Mouse (Mus musculus) kidney, embryonic 16.5 days (tissue): ENCODE results near the gene Itpka. TPM values are rescaled to one million over a fixed set of nuclear protein-coding genes. Genes with fewer than 3 reads are reported as not detected.
"Not testable (repeated sequence)": the region's sequence is repeated elsewhere in the genome, so short reads cannot be mapped to it uniquely, and the experiment has no call there.

ENCODE experiments used
- ATAC-seq: fragments of 200-750 bp; cut with Nextera tagmentation; 2 replicates; pipeline ENCODE4 v1.8.0; 2017; ENCODE audit warnings: moderate TSS enrichment; ENCODE audit not compliant: low FRiP score, low TSS enrichment
- H3K27ac ChIP-seq: fragments of 300-500 bp; sonication (generic); 2 replicates; pipeline ENCODE4 v1.5.1; 2014; ENCODE audit warnings: low read length
- H3K27me3 ChIP-seq: fragments of 300-500 bp; sonication (generic); 2 replicates; pipeline ENCODE4 v1.6.1; 2014; ENCODE audit warnings: low read length, control low read depth, mixed read lengths; ENCODE audit not compliant: insufficient read depth
- H3K36me3 ChIP-seq: fragments of 300-500 bp; sonication (generic); 2 replicates; pipeline ENCODE4 v1.6.1; 2014; ENCODE audit warnings: low read length, control low read depth, mixed read lengths; ENCODE audit not compliant: insufficient read depth
- H3K4me1 ChIP-seq: fragments of 300-500 bp; sonication (generic); 2 replicates; pipeline ENCODE4 v1.6.1; 2014; ENCODE audit warnings: low read length, control low read depth, mixed read lengths; ENCODE audit not compliant: insufficient read depth
- H3K4me2 ChIP-seq: fragments of 300-500 bp; sonication (generic); replicated peaks from 2 replicates; pipeline ENCODE4 v1.6.1; 2014; ENCODE audit warnings: low read depth, low read length
- H3K4me3 ChIP-seq: fragments of 300-500 bp; sonication (generic); 2 replicates; pipeline ENCODE4 v1.5.1; 2014; ENCODE audit warnings: mild to moderate bottlenecking, low read length
- H3K9ac ChIP-seq: fragments of 300-500 bp; sonication (generic); replicated peaks from 2 replicates; pipeline ENCODE4 v1.6.1; 2014; ENCODE audit warnings: low read length
- H3K9me3 ChIP-seq: fragments of 300-500 bp; sonication (generic); 2 replicates; pipeline ENCODE4 v1.6.1; 2016; ENCODE audit warnings: low read length, control low read depth
- WGBS: fragments of 180-500 bp; shearing (Covaris S2); extraction: QIAGEN DNeasy Blood & Tissue Kit; methylation state at CpG from one replicate; pipeline ENCODE4 v1.1.7; 2014; 5-methylcytosine and 5-hydroxymethylcytosine counted together
- polyA plus RNA-seq: library from polyadenylated mRNA; unstranded; fragments of >200 nt; fragmentation: Nextera tagmentation; extraction: Ambion mirVana; gene quantifications from 2 replicates; pipeline ENCODE4 v1.2.1, GENCODE M21; 2015

Gene Itpka
- polyA plus RNA-seq: 0.81 and 1.2 TPM in 2 replicates

DNA sequence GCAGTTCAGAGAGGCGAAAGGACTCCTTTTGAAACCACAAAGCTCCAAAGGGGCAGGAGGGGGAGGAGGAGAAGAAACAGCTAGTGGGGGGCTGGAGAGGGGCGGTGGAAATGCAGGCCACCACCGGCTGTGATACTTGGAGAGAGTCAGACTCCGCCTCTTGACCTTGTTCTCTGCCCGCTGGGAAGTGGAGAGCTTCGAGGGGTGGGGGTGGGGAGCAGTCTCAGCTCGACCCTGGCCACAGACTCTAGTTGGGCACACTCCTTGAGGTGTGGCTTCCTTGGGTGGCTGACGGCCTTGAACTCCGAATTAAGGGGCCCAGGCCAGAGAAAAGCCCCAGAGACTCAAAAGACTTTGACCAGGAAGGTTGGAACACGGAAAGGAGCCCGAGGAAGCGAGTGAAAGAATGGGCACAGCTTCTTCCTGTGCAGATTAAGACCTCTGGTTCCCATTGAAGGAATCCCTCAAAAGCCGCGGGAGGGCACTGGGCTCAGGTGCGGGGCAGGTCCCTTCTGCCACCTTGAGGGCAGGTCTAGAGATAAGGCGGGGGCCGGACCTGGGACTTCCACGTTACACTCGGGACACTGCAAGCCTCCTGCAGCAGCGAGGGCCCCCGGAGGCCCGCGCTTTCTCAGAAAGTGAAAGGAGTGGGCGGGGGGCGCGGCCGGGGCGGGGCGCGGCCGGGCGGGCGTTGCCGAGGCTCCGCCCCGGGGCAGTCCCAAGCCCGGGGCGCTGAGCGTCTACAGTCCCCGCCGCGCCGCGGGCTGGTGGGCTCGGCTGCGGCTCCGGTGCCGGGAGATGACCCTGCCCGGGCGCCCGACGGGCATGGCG is at the start of gene Itpka:
Itpka (plus strand) TSS at position 757 of the 831 bp plus-strand sequence.
- Histone ChIP-seq H3K9ac (peak within 1 kb of the TSS; percentile 78), H3K27me3 (peaks cover 27% of the 10 kb centered on the region), H3K4me3 (peak within 1 kb of the TSS; percentile 67), H3K27ac (peak within 1 kb of the TSS; percentile 89), H3K9me3 (no peaks in the 10 kb centered on the region), H3K4me1 (peaks cover 26% of the 10 kb centered on the region), H3K36me3 (no peaks in the 10 kb centered on the region), H3K4me2 (peak within 1 kb of the TSS; percentile 99)
- ATAC-seq: peak; percentile 83
- WGBS: under 1% methylated on average over 43 of the region's 53 CpGs

DNA sequence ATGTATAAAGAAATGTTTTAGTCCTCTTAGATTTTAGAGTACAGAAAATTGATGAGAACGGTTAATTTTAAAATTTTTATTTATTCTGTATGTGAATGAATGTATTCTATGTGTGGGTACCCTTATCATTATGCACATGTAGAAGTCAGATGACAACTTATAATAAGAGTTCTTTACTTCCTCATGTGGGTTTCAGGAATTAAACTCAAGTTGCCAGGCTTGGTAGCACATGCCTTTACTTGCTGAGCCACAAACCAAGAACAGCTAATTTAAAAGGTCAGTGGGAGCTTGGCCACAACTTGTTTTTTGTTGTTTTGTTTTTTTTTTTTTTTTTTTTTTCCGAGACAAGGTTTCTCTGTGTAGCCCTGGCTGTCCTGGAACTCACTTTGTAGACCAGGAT is 47.3 kb upstream of the Itpka start:
- 98% methylated on average over 1 of the region's 2 CpGs for WGBS

DNA sequence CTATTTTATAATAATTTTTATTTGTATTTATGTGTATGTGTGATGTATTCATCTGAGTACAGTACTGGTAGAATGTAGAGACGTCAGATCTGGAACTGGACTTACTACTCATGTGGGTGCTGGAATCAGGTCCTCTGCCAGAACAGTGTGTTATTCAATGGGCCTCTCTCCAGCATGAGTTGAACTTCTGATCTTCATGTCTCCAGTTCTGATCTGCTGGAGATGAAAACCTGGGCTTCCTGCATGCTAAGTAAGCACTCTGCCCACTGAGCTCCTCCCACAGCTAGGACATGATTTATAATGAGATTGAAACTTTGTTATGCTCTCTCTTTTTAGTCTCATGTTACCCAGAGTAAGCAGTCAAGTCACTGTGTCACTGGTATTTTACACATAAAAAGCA is 46.0 kb upstream of the Itpka start:
- H3K27me3 ChIP-seq: no peaks in the 10 kb centered on the region
- ATAC-seq: no peak
- peaks cover 11% of the 10 kb centered on the region; the same call in 1 of the 2 replicates for H3K36me3 ChIP-seq
- WGBS: 61% methylated on average over 1 of the region's 1 CpGs
- H3K27ac ChIP-seq: no peak overlapping the region
- H3K4me1 ChIP-seq: no peaks in the 10 kb centered on the region
- no peak overlapping the region for H3K9ac ChIP-seq
- H3K4me2 ChIP-seq: no peak overlapping the region
- no peak overlapping the region for H3K4me3 ChIP-seq
- no peaks in the 10 kb centered on the region for H3K9me3 ChIP-seq

More for the DNA sequence above, 47.3 kb upstream of the Itpka start:
- H3K9me3 ChIP-seq: no peaks in the 10 kb centered on the region
- H3K4me1 ChIP-seq: no peaks in the 10 kb centered on the region
- H3K9ac ChIP-seq: no peak overlapping the region
- no peaks in the 10 kb centered on the region for H3K27me3 ChIP-seq
- no peak for ATAC-seq
- no peak overlapping the region for H3K27ac ChIP-seq
- H3K4me2 ChIP-seq: no peak overlapping the region
- H3K4me3 ChIP-seq: no peak overlapping the region
- peaks cover 11% of the 10 kb centered on the region; the same call in 1 of the 2 replicates for H3K36me3 ChIP-seq

DNA sequence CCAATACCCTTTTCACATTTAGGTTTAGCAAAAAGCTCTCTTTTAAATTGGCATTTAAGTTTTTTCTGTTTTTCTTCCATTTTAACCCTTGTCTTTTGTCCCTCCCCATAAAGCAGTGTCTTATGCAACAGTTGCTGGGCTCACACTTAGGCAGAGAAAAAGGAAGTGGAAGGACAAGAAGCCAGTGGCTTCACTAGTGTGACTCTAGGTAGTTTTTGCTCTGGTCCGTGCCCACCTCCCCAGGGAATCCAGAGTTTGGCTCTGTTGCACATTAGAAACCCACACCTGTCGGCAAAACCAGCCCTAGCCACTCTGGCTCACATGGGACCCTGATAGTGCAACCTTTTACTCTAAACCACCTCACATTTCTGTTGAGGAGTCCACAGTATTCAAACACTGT is 43.7 kb upstream of the Itpka start:
- Histone ChIP-seq H3K36me3 (peaks cover 12% of the 10 kb centered on the region; the same call in 1 of the 2 replicates), H3K27ac (no peak overlapping the region), H3K4me2 (no peak overlapping the region), H3K4me1 (no peaks in the 10 kb centered on the region), H3K9me3 (no peaks in the 10 kb centered on the region), H3K27me3 (no peaks in the 10 kb centered on the region), H3K4me3 (no peak overlapping the region), H3K9ac (no peak overlapping the region)
- 90% methylated on average over 2 of the region's 2 CpGs for WGBS
- no peak for ATAC-seq

DNA sequence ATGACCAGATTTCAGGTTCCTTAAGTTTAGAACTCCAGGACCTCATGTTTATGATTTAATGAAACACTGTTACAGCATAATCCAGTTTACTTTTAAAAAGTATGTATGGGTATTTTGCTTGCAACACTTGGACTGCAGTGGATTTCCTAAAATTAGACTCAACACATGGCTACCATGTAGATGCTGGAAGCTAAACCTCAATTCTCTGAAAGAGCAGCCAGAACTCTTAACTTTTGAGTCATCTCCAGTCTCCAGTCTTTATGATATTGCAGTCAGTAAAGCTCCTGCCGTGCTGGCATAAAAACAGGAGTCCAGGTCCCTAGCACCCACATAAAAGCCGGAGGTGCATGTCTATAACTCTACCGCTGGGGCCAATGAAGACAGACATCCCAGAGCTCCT is 42.2 kb upstream of the Itpka start:
- H3K4me2 ChIP-seq: no peak overlapping the region
- no peaks in the 10 kb centered on the region for H3K4me1 ChIP-seq
- 0 out of 2 replicates have a peak, but pooled peaks cover 3% of the 10 kb centered on the region for H3K36me3 ChIP-seq
- 91% methylated on average over 3 of the region's 3 CpGs for WGBS
- no peaks in the 10 kb centered on the region for H3K9me3 ChIP-seq
- no peak overlapping the region for H3K9ac ChIP-seq
- H3K27ac ChIP-seq: no peak overlapping the region
- H3K4me3 ChIP-seq: no peak overlapping the region
- no peak for ATAC-seq
- H3K27me3 ChIP-seq: no peaks in the 10 kb centered on the region

DNA sequence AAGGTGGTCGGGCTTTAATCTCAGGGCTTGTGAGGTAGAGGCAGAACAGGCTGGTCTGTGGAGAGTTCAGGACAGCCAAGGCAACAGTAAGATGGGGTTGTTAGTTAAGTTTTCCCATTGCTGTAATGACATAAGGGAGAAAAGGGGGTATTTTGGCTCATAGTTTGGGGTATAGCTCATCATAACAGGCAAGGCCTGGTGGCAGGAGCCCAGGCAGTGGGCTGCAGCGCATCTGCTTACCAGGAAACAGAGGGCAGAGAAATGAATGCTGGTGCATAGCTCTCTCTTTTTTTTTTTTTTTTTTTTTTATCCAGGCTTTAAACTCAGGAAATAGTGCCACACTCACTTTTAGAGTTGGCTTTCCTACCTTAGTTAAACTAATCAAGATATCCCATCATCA is 39.0 kb upstream of the Itpka start:
- ATAC-seq: no peak
- peaks cover 20% of the 10 kb centered on the region for H3K36me3 ChIP-seq

DNA sequence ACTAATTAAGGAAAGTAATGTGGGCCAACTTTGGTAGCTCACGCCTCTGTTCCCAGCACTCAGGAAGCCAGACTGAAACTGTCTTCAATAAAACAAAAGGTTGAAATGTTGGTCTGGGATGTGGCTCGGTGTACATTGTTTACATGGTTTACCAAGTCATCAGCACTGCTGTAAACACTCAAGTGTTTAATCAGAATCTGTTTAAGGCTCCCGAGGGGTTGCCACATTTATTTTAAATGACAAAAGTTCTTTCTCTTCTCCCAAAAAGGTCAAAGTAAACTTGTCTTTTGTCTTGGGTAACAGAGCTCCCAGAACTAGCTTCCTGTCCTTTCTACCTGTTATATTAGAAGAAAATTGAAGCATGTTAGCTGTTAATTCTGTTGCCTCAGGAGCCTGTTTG is 34.5 kb upstream of the Itpka start:
- Histone ChIP-seq H3K4me3 (no peak overlapping the region), H3K4me2 (no peak overlapping the region), H3K27me3 (no peaks in the 10 kb centered on the region), H3K27ac (no peak overlapping the region), H3K36me3 (peaks cover 35% of the 10 kb centered on the region), H3K9ac (no peak overlapping the region), H3K9me3 (no peaks in the 10 kb centered on the region), H3K4me1 (no peaks in the 10 kb centered on the region)
- ATAC-seq: no peak
- WGBS: 83% methylated on average over 3 of the region's 3 CpGs

More for the DNA sequence above, 39.0 kb upstream of the Itpka start:
- WGBS: 98% methylated on average over 2 of the region's 2 CpGs
- H3K9me3 ChIP-seq: no peaks in the 10 kb centered on the region
- H3K4me2 ChIP-seq: no peak overlapping the region
- H3K9ac ChIP-seq: no peak overlapping the region
- H3K27ac ChIP-seq: no peak overlapping the region
- no peak overlapping the region for H3K4me3 ChIP-seq
- H3K4me1 ChIP-seq: no peaks in the 10 kb centered on the region
- H3K27me3 ChIP-seq: no peaks in the 10 kb centered on the region

DNA sequence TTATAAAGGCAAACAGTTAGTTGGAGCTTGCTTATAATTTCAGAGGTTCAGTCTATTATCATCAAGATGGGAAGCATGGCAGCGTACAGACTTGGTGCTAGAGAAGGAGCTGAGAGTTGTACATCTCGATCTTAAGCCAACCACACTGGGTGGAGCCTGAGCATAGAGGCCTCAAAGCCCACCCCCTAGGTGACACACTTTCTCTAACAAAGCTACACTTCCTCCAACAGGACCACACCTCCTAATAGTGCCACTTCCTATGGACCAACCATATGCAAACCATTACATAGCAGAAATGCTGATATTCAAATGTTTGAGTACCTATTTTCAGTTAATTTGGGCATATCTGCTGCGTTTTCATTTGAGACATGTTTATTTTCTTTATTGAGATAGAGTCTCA is 32.1 kb upstream of the Itpka start:
- no peaks in the 10 kb centered on the region for H3K27me3 ChIP-seq
- WGBS: 93% methylated on average over 3 of the region's 3 CpGs

DNA sequence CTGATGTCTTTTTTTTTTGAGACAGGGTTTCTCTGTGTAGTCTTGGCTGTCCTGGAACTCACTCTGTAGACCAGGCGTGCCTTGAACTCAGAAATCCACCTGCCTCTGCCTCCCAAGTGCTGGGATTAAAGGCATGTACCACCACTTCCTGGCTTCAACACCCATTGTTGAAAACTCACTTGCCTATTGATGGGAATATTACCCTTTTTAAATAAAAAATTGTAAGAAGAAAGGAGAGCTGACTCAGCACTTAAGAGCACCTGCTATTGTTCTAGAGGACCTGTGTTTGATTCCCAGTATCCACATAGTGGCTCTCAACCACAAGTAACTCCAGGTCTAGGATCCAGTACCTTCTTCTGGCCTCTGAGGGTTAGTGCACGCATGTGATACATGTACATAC is 26.3 kb upstream of the Itpka start:
- not testable (repeated sequence) for H3K9ac ChIP-seq, H3K9me3 ChIP-seq, ATAC-seq, H3K4me3 ChIP-seq, H3K27me3 ChIP-seq, H3K27ac ChIP-seq, H3K4me2 ChIP-seq, H3K4me1 ChIP-seq
- H3K36me3 ChIP-seq: peaks cover 38% of the 10 kb centered on the region
- 86% methylated on average over 2 of the region's 2 CpGs for WGBS

More for the DNA sequence above, 32.1 kb upstream of the Itpka start:
- Histone ChIP-seq H3K4me2 (no peak overlapping the region), H3K4me3 (no peak overlapping the region), H3K36me3 (peaks cover 38% of the 10 kb centered on the region), H3K9me3 (no peaks in the 10 kb centered on the region), H3K9ac (no peak overlapping the region), H3K4me1 (no peaks in the 10 kb centered on the region), H3K27ac (no peak overlapping the region)
- ATAC-seq: no peak

DNA sequence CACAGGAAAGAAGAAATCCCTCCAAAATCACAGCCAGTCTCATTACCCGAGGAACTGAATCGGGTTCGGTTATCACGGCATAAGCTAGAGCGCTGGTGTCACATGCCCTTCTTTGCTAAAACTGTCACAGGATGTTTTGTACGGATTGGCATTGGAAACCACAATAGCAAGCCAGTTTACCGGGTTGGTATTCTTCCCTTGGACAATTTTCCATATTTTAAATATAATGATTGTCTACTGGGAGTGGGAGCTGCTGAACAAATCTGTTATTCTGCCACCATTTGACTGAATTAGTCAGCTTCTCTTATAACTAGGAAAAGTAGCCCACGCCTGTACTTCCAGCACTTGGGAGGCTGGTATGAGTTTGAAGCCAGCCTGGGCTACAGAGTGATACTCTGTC is 21.1 kb upstream of the Itpka start:
- Histone ChIP-seq H3K9ac (no peak overlapping the region), H3K4me2 (no peak overlapping the region), H3K27me3 (no peaks in the 10 kb centered on the region), H3K27ac (no peak overlapping the region), H3K4me3 (no peak overlapping the region), H3K36me3 (peaks cover 61% of the 10 kb centered on the region), H3K4me1 (no peaks in the 10 kb centered on the region), H3K9me3 (no peaks in the 10 kb centered on the region)
- 96% methylated on average over 8 of the region's 8 CpGs for WGBS
- no peak for ATAC-seq
